Mouse (Mus musculus) kidney, postnatal 0 days (tissue): ENCODE data around the gene Arl10. TPM values are rescaled to one million over a fixed set of nuclear protein-coding genes. Genes with fewer than 3 reads are reported as not detected.
A peak's percentile ranks its signal among the peaks of the same experiment; 100 is the strongest.

Experiments used
- ATAC-seq: fragments of 200-750 bp; cut with Nextera tagmentation; replicated peaks from 2 replicates; pipeline ENCODE4 v1.8.0; 2017; ENCODE audit warnings: low read depth, moderate number of reproducible peaks, moderate TSS enrichment, moderate library complexity; ENCODE audit not compliant: low FRiP score
- DNase-seq: peaks from one replicate; pipeline ENCODE4 v3.0.0-alpha.2; 2016; ENCODE audit warnings: low spot score
- H3K27ac ChIP-seq: fragments of 300-500 bp; sonication (generic); 2 replicates; pipeline ENCODE4 v1.5.1; 2014; ENCODE audit warnings: mild to moderate bottlenecking
- H3K27me3 ChIP-seq: fragments of 300-500 bp; sonication (generic); 2 replicates; pipeline ENCODE4 v1.6.1; 2014; ENCODE audit warnings: low read length, mixed read lengths; ENCODE audit not compliant: insufficient read depth
- H3K36me3 ChIP-seq: fragments of 300-500 bp; sonication (generic); 2 replicates; pipeline ENCODE4 v1.6.1; 2014; ENCODE audit warnings: low read length, mixed read lengths; ENCODE audit not compliant: insufficient read depth
- H3K4me1 ChIP-seq: fragments of 300-500 bp; sonication (generic); replicated peaks from 2 replicates; pipeline ENCODE4 v1.6.1; 2014; ENCODE audit warnings: antibody characterized with exemption, low read length, mixed read lengths; ENCODE audit not compliant: insufficient read depth
- H3K4me2 ChIP-seq: fragments of 300-500 bp; sonication (generic); 2 replicates; pipeline ENCODE4 v1.6.1; 2014; ENCODE audit warnings: mild to moderate bottlenecking, low read length, moderate library complexity, mixed read lengths
- H3K4me3 ChIP-seq: fragments of 300-500 bp; sonication (generic); replicated peaks from 2 replicates; pipeline ENCODE4 v1.5.1; 2014; ENCODE audit warnings: low read depth, low read length
- H3K9ac ChIP-seq: fragments of 300-500 bp; sonication (generic); 2 replicates; pipeline ENCODE4 v1.6.1; 2014; ENCODE audit warnings: low read depth, low read length
- H3K9me3 ChIP-seq: fragments of 300-500 bp; sonication (generic); replicated peaks from 2 replicates; pipeline ENCODE4 v1.6.1; 2016; ENCODE audit warnings: low read length, inconsistent platforms, mixed read lengths
- CTCF ChIP-seq: IDR thresholded peaks from 2 replicates; pipeline ENCODE4 v1.5.1; 2016; ENCODE audit warnings: antibody characterized with exemption, low read depth, mild to moderate bottlenecking, moderate library complexity
- WGBS: fragments of 180-500 bp; shearing (Covaris S2); extraction: QIAGEN DNeasy Blood & Tissue Kit; methylation state at CpG from one replicate; pipeline ENCODE4 v1.1.7; 2014; 5-methylcytosine and 5-hydroxymethylcytosine counted together
- polyA plus RNA-seq: library from polyadenylated mRNA; unstranded; fragments of >200 nt; fragmentation: Nextera tagmentation; extraction: Ambion mirVana; gene quantifications from 2 replicates; pipeline ENCODE4 v1.2.1, GENCODE M21; 2015

Gene Arl10
- polyA plus RNA-seq, 1 experiment from 2014 or later: 23.1 TPM

DNA sequence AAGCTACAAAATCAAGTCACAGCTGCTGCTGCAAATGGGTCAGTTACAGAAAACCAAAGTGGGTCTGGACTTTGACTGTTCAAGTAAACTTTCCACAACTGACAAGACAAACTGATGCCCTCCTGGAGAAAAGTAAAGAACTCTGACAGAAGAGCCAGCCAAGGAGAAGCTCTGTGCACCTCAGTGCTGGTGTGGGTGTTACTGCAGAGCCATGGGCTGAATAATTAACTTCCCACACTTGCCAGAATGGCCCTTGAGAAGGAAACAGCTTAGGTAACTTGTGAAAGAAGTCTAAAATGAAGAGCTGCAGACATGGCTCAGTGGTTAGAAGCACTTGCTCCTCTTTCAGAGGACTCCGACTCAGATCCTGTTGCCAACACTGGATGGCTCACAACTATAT lies 17.2 kb upstream of the Arl10 start:
- DNase-seq: no peak
- H3K9ac ChIP-seq: no peak overlapping the region
- H3K27ac ChIP-seq: no peak overlapping the region
- no peak overlapping the region for H3K4me3 ChIP-seq
- no peaks in the 10 kb centered on the region for H3K9me3 ChIP-seq
- no peak for ATAC-seq
- H3K36me3 ChIP-seq: peaks cover 69% of the 10 kb centered on the region
- no peaks in the 10 kb centered on the region for H3K27me3 ChIP-seq
- H3K4me1 ChIP-seq: no peaks in the 10 kb centered on the region
- 86% methylated on average over 1 of the region's 1 CpGs for WGBS
- no peak for TF ChIP-seq CTCF
- H3K4me2 ChIP-seq: no peak overlapping the region

DNA sequence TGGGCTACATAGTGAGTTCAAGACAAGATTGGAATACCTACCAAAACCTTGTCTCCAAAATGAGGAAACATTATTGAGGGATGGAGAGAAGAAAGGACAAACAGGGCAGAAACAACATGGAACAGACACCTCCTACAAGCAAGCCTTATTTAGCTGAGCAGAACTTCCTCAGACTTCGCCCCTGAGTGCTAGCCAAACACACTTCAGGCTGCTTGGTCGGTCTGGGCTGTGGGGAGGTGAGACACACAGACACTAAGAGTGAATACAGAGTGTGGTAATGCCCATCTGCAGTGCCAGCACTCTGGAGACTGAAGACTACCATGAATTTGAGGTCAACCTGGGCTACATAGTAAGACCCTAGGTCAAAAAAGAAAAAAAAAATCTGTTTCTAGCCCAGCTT lies 15.2 kb upstream of the Arl10 start:
- TF ChIP-seq CTCF: no peak

DNA sequence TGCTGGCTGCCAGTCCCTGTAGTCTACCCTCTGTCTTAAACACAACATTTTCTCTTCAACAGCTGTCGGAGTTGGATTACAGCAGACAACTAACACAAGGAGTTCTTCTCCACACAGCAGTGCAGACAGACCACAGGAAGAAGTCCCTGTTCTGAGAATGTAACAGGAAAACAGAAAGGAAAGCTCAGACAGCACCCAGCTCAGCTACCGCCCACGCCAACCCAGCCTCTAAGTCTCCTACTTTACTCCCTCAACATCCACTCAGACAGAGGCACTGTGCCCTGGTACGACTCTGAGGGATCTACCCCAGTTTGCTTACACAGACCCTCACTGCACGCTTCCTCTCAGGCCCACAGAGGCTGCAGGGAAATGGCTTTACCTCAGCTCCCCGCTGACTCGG lies 14.2 kb upstream of the Arl10 start:
- Histone ChIP-seq H3K36me3 (peaks cover 51% of the 10 kb centered on the region), H3K4me2 (no peak overlapping the region), H3K4me1 (peaks cover 7% of the 10 kb centered on the region), H3K27ac (no peak overlapping the region), H3K4me3 (no peak overlapping the region), H3K9me3 (no peaks in the 10 kb centered on the region), H3K27me3 (no peaks in the 10 kb centered on the region), H3K9ac (no peak overlapping the region)
- no peak for DNase-seq
- ATAC-seq: no peak
- WGBS: 89% methylated on average over 7 of the region's 7 CpGs
- TF ChIP-seq CTCF: no peak

More for the DNA sequence above, 15.2 kb upstream of the Arl10 start:
- no peaks in the 10 kb centered on the region for H3K9me3 ChIP-seq
- H3K4me2 ChIP-seq: no peak overlapping the region
- WGBS: 93% methylated on average over 2 of the region's 2 CpGs
- no peak overlapping the region for H3K4me3 ChIP-seq
- no peaks in the 10 kb centered on the region for H3K27me3 ChIP-seq
- H3K36me3 ChIP-seq: peaks cover 53% of the 10 kb centered on the region
- no peak for DNase-seq
- no peak for ATAC-seq
- peaks cover 7% of the 10 kb centered on the region for H3K4me1 ChIP-seq
- no peak overlapping the region for H3K9ac ChIP-seq
- H3K27ac ChIP-seq: no peak overlapping the region

DNA sequence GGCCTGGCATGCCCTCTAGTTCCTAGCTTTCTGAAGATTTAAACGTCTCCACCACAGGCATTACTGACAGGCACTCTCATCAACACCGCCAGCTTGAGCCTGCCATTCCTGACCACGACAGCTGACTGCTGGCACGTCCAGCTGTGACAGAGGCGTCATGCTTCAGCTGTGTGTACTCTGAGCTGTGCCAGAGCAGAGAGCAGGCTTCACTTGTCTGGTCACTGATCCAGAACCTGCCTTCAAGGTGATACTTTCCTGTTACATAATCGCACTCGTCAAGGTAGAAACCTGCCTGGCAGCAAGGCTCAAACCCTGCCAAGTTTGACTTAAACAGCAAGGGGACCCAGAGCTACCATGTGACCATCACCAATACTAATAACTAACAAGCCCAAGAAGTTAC lies 12.3 kb upstream of the Arl10 start:
- no peaks in the 10 kb centered on the region for H3K27me3 ChIP-seq
- no peak for TF ChIP-seq CTCF
- no peak overlapping the region for H3K4me3 ChIP-seq
- ATAC-seq (peak; percentile 83), DNase-seq (peak; percentile 44)
- WGBS: 42% methylated on average over 7 of the region's 7 CpGs
- no peak overlapping the region for H3K4me2 ChIP-seq
- peaks cover 7% of the 10 kb centered on the region for H3K4me1 ChIP-seq
- no peak overlapping the region for H3K9ac ChIP-seq
- H3K36me3 ChIP-seq: peaks cover 37% of the 10 kb centered on the region; the same call in 1 of the 2 replicates
- H3K27ac ChIP-seq: peak overlapping the region; percentile 80; the same call in 1 of the 2 replicates
- no peaks in the 10 kb centered on the region for H3K9me3 ChIP-seq

DNA sequence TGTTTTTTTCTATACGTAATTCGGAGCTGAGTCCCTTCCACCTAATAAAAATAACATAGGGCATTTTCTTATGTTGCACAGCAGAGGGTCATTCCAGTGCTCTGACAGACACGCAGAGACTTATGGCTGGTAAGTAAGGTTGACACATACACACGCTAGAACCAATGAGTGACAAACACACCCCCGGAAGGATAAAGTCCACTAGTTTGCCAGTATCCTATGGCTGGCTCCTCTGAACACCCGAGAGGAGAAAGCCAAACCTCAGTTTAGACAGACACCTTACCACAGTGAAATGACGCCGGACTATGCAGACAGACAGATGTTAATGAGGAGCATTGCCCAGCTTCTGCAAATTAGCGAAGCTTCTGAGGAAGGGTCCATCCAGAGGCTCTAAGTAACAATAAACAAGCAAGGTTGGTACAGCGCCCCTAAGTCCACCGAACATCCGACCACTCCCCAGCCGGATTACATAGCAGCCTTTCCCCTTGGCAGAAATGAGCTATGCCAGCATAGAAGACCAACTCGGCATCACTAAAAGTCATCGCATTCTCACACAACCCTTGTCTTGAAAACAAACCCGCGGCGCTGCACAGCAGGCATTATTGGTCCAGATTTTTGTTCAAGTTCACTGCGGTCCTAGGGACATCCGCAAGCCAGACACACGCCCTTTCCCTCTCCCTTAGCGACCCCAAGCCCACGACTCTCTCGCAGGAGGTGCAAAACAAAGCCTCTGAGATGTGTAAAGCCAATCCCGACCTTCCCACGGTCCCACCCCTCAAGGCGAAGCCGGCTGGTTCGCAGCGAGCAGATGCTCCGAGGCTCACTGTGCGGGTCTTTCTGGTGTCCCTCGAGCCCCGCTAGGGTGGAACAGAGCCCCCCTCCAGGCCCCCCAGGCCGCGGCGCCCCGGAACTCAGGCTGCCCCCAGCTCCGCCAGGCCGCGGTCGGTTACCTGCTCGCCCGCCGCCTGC lies 10.3 kb upstream of the Arl10 start:
- peak overlapping the region; percentile 98 for H3K9ac ChIP-seq
- H3K27me3 ChIP-seq: no peaks in the 10 kb centered on the region
- no peaks in the 10 kb centered on the region for H3K9me3 ChIP-seq
- peak; percentile 30 for DNase-seq
- H3K4me1 ChIP-seq: peaks cover 7% of the 10 kb centered on the region
- 8% methylated on average over 45 of the region's 45 CpGs for WGBS
- no peak; the same call in 1 of the 2 replicates for ATAC-seq
- TF ChIP-seq CTCF: no peak
- peaks cover 20% of the 10 kb centered on the region; the same call in 1 of the 2 replicates for H3K36me3 ChIP-seq
- H3K4me3 ChIP-seq: peak overlapping the region; percentile 91
- H3K4me2 ChIP-seq: peak overlapping the region; percentile 72
- peak overlapping the region; percentile 76 for H3K27ac ChIP-seq

DNA sequence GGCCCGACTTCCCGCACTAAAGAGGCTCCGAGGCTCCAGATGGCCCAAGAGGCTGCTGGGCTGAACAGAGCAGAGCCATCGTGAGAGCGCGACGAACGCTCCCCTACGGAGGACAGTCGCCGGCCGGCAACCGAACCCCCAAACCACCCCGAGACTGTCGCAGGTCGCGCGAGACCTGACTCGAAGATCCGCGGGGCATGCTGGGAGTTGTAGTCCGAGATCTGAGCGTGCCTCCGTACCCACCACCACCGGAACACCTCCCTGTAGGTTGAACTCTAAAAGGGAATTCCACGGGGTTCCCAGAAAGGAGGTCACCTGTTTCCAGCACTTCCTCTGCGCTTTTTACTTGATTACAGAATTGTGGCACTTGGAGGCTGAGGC lies 9.6 kb upstream of the Arl10 start, which contains the start of gene 4833439L19Rik:
4833439L19Rik (minus strand) TSS at position 235 of the 381 bp plus-strand sequence.
- peak within 1 kb of the TSS; percentile 98 for H3K9ac ChIP-seq
- DNase-seq (peak; percentile 96), ATAC-seq (peak; percentile 86)
- H3K4me2 ChIP-seq: peak within 1 kb of the TSS; percentile 72
- no peak for TF ChIP-seq CTCF
- H3K27ac ChIP-seq: peak within 1 kb of the TSS; percentile 77
- H3K4me1 ChIP-seq: peaks cover 7% of the 10 kb centered on the region
- H3K36me3 ChIP-seq: peaks cover 13% of the 10 kb centered on the region; the same call in 1 of the 2 replicates
- H3K27me3 ChIP-seq: no peaks in the 10 kb centered on the region
- H3K4me3 ChIP-seq: peak within 1 kb of the TSS; percentile 91
- WGBS: 0% methylated on average over 27 of the region's 27 CpGs
- no peaks in the 10 kb centered on the region for H3K9me3 ChIP-seq
